Mouse (Mus musculus) thymus, adult 2 months (tissue): ENCODE results near the gene Dpy19l3. TPM values are rescaled to one million over a fixed set of nuclear protein-coding genes. Genes with fewer than 3 reads are reported as not detected.

Experiments
- DNase-seq: peaks from one replicate; pipeline ENCODE4 v3.0.0; 2021
- H3K27ac ChIP-seq: fragments of 200-500 bp; 2 replicates; pipeline ENCODE4 v1.5.1; 2012; ENCODE audit warnings: low read length, control low read depth; ENCODE audit not compliant: control insufficient read depth, insufficient read depth
- H3K27me3 ChIP-seq: fragments of 200-500 bp; 2 replicates; pipeline ENCODE4 v1.6.1; 2012; ENCODE audit warnings: mild to moderate bottlenecking, low read length, moderate library complexity, mixed read lengths; ENCODE audit not compliant: control insufficient read depth, insufficient read depth
- H3K36me3 ChIP-seq: fragments of 200-500 bp; 2 replicates; pipeline ENCODE4 v1.6.1; 2012; ENCODE audit warnings: mild to moderate bottlenecking, low read length, moderate library complexity; ENCODE audit not compliant: control insufficient read depth, insufficient read depth
- H3K4me1 ChIP-seq: fragments of 200-500 bp; replicated peaks from 2 replicates; pipeline ENCODE4 v1.6.1; 2012; ENCODE audit warnings: low read length; ENCODE audit not compliant: control insufficient read depth, insufficient read depth
- H3K4me3 ChIP-seq: fragments of 200-500 bp; 2 replicates; pipeline ENCODE4 v1.5.1; 2012; ENCODE audit warnings: mild to moderate bottlenecking, low read length, control low read depth, moderate library complexity; ENCODE audit not compliant: control insufficient read depth, insufficient read depth
- CTCF ChIP-seq: fragments of 200-500 bp; IDR thresholded peaks from 2 replicates; pipeline ENCODE4 v1.5.1; 2012; ENCODE audit warnings: mild to moderate bottlenecking, control low read depth, low read length, moderate library complexity, borderline replicate concordance; ENCODE audit not compliant: control insufficient read depth, poor library complexity, insufficient read depth; ENCODE audit errors: extremely low read depth
- POLR2A ChIP-seq: fragments of 200-500 bp; IDR thresholded peaks from 2 replicates; pipeline ENCODE4 v1.6.1; 2012; ENCODE audit warnings: mild to moderate bottlenecking, low read length, control low read depth, moderate library complexity; ENCODE audit not compliant: control insufficient read depth, poor library complexity, insufficient read depth; ENCODE audit errors: extremely low read depth
- WGBS: fragments of 180-500 bp; shearing (Covaris S2); methylation state at CpG from one replicate; pipeline ENCODE4 v1.1.7; 2018; 5-methylcytosine and 5-hydroxymethylcytosine counted together
- polyA plus RNA-seq: library from polyadenylated mRNA; depleted of rRNA; stranded (reverse); fragments of >200 nt; gene quantifications from 2 replicates; pipeline ENCODE4 v1.2.3, GENCODE M21; 2012

Gene Dpy19l3
- polyA plus RNA-seq, 1 experiment: 30.5 TPM

DNA sequence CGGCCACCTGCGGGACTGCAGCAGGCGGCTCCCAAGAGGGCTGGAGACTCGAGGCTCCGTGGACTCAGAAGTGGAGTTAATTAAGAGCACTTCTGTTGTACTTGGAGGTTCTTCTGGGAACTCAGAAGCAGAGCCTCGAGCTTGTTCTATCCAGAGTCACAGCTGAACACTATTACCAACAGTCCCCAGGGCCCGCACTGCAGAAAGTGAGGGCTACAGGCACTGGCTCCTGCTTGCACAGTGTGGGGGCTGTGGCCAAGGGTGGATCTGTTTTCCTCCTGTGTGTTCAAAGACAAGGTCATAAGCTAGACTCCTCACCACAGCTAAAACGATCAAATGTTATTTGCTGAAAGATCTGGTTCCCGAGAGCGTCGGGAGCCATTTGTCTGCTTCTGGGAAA is 68.0 kb downstream of the Dpy19l3 start:
- Histone ChIP-seq H3K4me3 (no peak overlapping the region), H3K4me1 (no peaks in the 10 kb centered on the region), H3K27ac (no peak overlapping the region), H3K36me3 (peaks cover 13% of the 10 kb centered on the region), H3K27me3 (no peaks in the 10 kb centered on the region)
- WGBS: 84% methylated on average over 11 of the region's 11 CpGs
- TF ChIP-seq POLR2A (no peak), CTCF (no peak)
- DNase-seq: no peak

- no peak for TF ChIP-seq CTCF
- TF ChIP-seq POLR2A: no peak
These were observed 70.7 kb downstream of the Dpy19l3 start for GRCm38 (mm10) chr7:35683409-35684122.

DNA sequence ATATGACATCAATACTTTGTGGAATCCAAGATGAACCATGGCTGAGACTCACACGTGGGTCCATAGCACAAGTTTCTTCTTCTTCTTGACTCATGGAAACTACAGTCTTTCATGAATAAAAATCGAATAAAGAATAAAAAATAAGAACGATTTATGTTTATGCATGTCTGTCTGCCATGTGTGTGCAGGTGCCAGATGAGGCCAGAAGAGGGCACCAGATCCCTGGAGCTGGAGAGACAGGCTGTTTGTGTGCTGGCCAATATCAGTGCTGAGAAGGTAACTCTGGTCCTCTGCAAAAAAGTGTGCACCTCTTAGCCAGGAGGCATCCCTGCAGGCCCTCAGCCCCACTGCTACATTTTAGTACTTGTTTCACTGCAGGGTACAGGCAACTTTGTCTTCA is 72.7 kb downstream of the Dpy19l3 start:
- Histone ChIP-seq H3K27me3 (no peaks in the 10 kb centered on the region), H3K27ac (no peak overlapping the region), H3K4me3 (no peak overlapping the region), H3K4me1 (no peaks in the 10 kb centered on the region), H3K36me3 (no peaks in the 10 kb centered on the region)
- 88% methylated on average over 3 of the region's 3 CpGs for WGBS
- DNase-seq: peak; percentile 15
- TF ChIP-seq POLR2A (no peak), CTCF (no peak)

More at GRCm38 (mm10) chr7:35683409-35684122, 70.7 kb downstream of the Dpy19l3 start:
- Histone ChIP-seq H3K36me3 (no peaks in the 10 kb centered on the region), H3K4me1 (no peaks in the 10 kb centered on the region), H3K27ac (no peak overlapping the region), H3K4me3 (no peak overlapping the region), H3K27me3 (no peaks in the 10 kb centered on the region)
- DNase-seq: no peak
- WGBS: 91% methylated on average over 6 of the region's 6 CpGs

DNA sequence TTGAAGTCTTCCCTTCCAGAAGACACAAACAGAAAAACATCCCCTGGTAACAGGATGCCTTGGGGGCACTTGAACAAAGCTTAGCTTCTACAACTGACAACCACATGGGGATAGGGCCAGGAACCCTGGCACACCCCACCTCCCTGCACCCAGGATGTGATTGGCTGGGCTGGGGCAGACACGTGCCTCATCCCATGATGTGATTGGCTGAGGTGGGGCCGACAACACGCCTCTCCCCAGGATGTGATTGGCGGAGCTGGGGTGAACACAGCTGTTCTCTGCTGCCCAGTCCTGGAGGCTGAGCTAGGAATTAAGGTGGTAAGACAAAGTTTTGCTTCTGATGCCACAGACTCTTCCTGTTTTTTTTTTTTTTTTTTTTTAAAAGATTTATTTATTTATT is 75.3 kb downstream of the Dpy19l3 start:
- Histone ChIP-seq H3K4me3 (no peak overlapping the region), H3K27me3 (no peaks in the 10 kb centered on the region), H3K4me1 (no peaks in the 10 kb centered on the region), H3K27ac (no peak overlapping the region), H3K36me3 (no peaks in the 10 kb centered on the region)
- WGBS: 88% methylated on average over 4 of the region's 4 CpGs
- DNase-seq: no peak
- TF ChIP-seq POLR2A (no peak), CTCF (no peak)

DNA sequence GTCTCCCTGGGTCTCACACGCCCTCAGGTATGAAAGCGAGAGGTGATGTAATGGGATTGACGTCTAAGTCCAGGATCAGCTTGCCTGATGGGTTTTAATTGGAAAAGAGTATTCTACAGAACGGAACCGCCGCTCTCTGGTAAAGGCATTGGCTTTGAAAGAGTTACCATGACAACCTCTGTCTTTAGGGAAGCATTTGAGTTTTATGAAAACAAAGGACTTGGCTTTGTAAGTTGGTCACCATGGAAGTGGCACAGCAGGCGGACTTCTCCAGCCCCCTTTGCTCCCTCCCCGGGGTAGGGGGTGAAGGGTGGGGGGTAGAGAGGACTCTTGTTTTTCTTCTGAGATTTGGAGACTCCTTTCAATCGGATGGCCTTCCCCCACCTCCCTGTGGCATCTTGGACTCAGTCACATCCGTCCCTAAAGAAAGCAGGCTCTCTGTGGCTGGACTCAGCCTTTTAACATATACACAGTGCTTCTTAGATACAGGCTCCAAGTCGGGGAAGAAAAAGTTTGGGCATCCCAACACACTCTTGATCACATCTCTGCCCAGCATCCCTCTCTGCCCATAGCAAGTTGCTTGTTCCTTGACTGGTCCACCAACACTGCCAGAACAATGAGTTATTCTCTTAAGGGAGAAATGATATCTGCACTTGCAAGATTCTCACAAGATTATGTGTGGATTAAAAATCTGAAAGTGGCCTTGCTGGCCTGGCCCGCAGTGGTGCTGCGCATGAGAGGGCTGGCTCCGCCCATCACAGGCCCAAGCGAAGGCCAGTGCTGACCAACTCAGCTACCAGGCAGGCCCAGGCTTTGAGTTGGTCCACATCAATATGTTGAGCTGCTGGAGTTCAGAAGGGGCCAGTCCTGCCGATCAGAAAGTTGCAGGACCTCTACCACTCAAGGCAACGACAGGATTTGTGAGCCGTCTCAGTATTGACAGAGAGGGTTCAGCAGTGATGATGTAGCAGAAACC is 85.9 kb downstream of the Dpy19l3 start:
- H3K4me3 ChIP-seq: no peak overlapping the region
- no peak for DNase-seq
- H3K36me3 ChIP-seq: no peaks in the 10 kb centered on the region
- TF ChIP-seq POLR2A (no peak), CTCF (no peak)
- no peaks in the 10 kb centered on the region for H3K27me3 ChIP-seq
- H3K4me1 ChIP-seq: peaks cover 2% of the 10 kb centered on the region; the same call in 1 of the 2 replicates
- WGBS: 88% methylated on average over 18 of the region's 18 CpGs
- no peak overlapping the region for H3K27ac ChIP-seq

DNA sequence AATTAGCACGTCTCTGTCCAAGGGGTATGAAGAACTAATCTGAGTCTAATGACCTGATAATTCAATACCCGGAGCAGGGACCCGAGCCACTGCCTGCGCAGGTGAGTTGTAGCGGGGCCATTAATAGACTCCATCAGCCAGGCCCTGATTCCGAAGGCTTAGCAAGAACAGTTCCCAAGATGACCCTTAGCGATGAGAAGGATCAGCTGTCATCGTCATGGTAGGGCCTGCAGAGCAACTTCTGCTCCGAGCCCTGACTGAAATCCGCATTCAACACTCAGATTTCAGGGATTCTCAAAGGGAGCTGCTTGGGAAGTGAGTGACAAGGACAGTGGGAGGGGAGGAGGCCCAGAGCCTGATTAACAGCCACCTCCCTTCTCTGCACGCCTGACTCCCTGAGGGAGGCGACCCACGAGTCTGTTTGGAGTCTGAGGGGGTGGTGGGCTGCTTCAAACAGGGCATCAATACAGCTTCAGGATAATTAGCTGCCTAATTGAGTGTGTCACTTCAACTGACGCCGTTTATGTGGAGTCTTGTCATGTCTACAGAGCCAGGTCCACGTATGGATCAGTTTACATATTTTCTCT is 90.4 kb downstream of the Dpy19l3 start:
- no peak for DNase-seq
- 91% methylated on average over 16 of the region's 16 CpGs for WGBS
- TF ChIP-seq POLR2A: no peak
- no peak for TF ChIP-seq CTCF
- no peak overlapping the region for H3K4me3 ChIP-seq
- H3K27ac ChIP-seq: no peak overlapping the region
- no peaks in the 10 kb centered on the region for H3K27me3 ChIP-seq
- H3K36me3 ChIP-seq: no peaks in the 10 kb centered on the region
- H3K4me1 ChIP-seq: peaks cover 2% of the 10 kb centered on the region; the same call in 1 of the 2 replicates
